Mouse (Mus musculus) testis, adult 2 months (tissue): Measurements from ENCODE around the gene Cd163l1.

ENCODE experiments used
- CTCF ChIP-seq: fragments of 200-500 bp; IDR thresholded peaks from 2 replicates; pipeline ENCODE4 v1.5.1; 2012; ENCODE audit warnings: low read depth, mild to moderate bottlenecking, inconsistent platforms, low read length, moderate library complexity; ENCODE audit not compliant: control insufficient read depth, insufficient read depth, insufficient replicate concordance
- POLR2A ChIP-seq: fragments of 200-500 bp; IDR thresholded peaks from 2 replicates; pipeline ENCODE4 v1.6.1; 2012; ENCODE audit warnings: low read depth, mild to moderate bottlenecking, inconsistent platforms, low read length, moderate library complexity; ENCODE audit not compliant: control insufficient read depth

GRCm38 (mm10) chr7:140224209-140224608, 6.1 kb downstream of the Cd163l1 start:
- no peak for TF ChIP-seq CTCF
- TF ChIP-seq POLR2A: no peak
